Mouse (Mus musculus) erythroblast, embryonic 14.5 days (primary cell): ENCODE results near the gene Prm2.

Source experiments
- GATA1 ChIP-seq: IDR thresholded peaks from 2 replicates; pipeline ENCODE4 v1.6.1; 2012; ENCODE audit warnings: low read length, inconsistent platforms, mixed read lengths
- TAL1 ChIP-seq: IDR thresholded peaks from 3 replicates; pipeline ENCODE4 v1.6.1; 2012; ENCODE audit warnings: low read length, inconsistent platforms, mixed read lengths

DNA sequence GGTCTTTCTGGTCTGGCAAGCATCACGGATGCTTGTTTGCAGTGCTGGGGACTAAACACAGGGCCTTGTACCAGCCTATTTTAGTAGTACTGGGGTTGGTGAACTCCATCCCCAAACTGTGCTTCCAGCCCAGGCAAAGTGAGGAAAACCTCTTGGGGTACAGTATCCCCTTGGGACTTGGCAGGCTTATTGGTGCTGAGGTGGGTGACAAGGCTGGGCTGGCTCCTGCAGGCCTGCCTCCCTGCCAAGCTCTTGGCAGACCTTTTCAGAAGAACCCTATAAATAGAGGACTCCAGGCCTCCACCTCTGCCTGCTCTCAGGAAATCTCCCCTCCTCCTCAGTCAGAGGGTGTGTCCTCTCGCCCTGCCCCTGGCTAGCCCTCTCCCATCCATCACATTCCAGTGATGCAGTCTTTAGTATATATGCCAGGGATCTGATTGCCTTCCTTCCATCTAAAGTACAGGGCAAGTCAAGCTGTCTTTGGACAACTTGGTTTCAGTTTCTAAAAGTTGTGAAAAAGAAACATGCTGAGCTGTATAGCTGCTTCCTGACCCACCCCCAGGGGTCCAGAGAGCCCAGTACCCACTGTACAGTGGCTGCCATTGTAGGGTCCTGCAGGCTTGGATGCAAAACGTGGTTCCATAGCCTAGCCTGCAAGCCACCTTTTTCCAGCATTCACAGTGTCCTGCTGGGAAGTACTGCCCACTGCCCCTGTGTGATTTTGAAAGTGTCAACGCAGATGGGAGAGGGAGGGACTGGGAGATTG lies 9.0 kb downstream of the Prm2 start:
- TF ChIP-seq GATA1 (no peak), TAL1 (no peak)
